Mouse (Mus musculus): Measurements from ENCODE around the gene Abcc4.

DNA sequence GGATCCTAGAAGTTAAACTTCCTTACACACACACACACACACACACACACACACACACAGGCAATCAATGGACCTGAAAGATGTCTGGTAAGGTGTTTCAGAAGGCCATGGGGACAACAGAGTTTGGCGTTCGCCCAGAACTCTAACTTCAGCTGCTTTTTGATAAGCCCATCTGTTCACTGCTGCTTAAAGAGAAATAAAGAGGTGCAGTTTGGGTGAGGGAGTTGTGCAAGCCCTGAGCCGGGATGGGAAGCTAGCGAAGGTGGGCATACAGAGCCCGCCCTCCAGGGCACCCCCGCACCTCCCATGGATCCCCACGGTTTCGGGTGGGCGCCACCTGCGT is 583 bp downstream of the Abcc4 start:
- TF ChIP-seq CTCF (IDR thresholded peaks at IDR 0.05; ENCODE audit: insufficient read depth, low read length) (no peak), POLR2A (IDR thresholded peaks at IDR 0.05; ENCODE audit: borderline replicate concordance, extremely low read depth, low read depth, low read length) (no peak)

All from lung, adult 2 months (tissue).